Mouse (Mus musculus) kidney, embryonic 14.5 days (tissue): ENCODE data around the gene Prtn3. TPM values are rescaled to one million over a fixed set of nuclear protein-coding genes. Genes with fewer than 3 reads are reported as not detected.

Experiments
- ATAC-seq: fragments of 200-750 bp; cut with Nextera tagmentation; 2 replicates; pipeline ENCODE4 v1.8.0; 2017; ENCODE audit warnings: moderate number of reproducible peaks, mild to moderate bottlenecking, moderate TSS enrichment, moderate library complexity; ENCODE audit not compliant: low FRiP score, low TSS enrichment
- H3K27ac ChIP-seq: fragments of 300-500 bp; sonication (generic); 2 replicates; pipeline ENCODE4 v1.5.1; 2014; ENCODE audit warnings: low read depth, mild to moderate bottlenecking, low read length, moderate library complexity, mixed read lengths
- H3K27me3 ChIP-seq: fragments of 300-500 bp; sonication (generic); 2 replicates; pipeline ENCODE4 v1.6.1; 2014; ENCODE audit warnings: mild to moderate bottlenecking, low read length; ENCODE audit not compliant: control insufficient read depth, insufficient read depth
- H3K36me3 ChIP-seq: fragments of 300-500 bp; sonication (generic); 2 replicates; pipeline ENCODE4 v1.6.1; 2014; ENCODE audit warnings: low read length, mixed read lengths; ENCODE audit not compliant: control insufficient read depth, insufficient read depth
- H3K4me1 ChIP-seq: fragments of 300-500 bp; sonication (generic); 2 replicates; pipeline ENCODE4 v1.6.1; 2014; ENCODE audit warnings: low read length, mixed read lengths; ENCODE audit not compliant: control insufficient read depth, insufficient read depth
- H3K4me2 ChIP-seq: fragments of 300-500 bp; sonication (generic); replicated peaks from 2 replicates; pipeline ENCODE4 v1.6.1; 2014; ENCODE audit warnings: low read depth, mild to moderate bottlenecking, low read length
- H3K4me3 ChIP-seq: fragments of 300-500 bp; sonication (generic); 2 replicates; pipeline ENCODE4 v1.5.1; 2014; ENCODE audit warnings: mild to moderate bottlenecking, low read length
- H3K9ac ChIP-seq: fragments of 300-500 bp; sonication (generic); 2 replicates; pipeline ENCODE4 v1.6.1; 2014; ENCODE audit warnings: low read depth, mild to moderate bottlenecking, low read length, moderate library complexity
- H3K9me3 ChIP-seq: fragments of 300-500 bp; sonication (generic); 2 replicates; pipeline ENCODE4 v1.6.1; 2016; ENCODE audit warnings: low read length; ENCODE audit not compliant: control insufficient read depth
- WGBS: fragments of 180-500 bp; shearing (Covaris S2); extraction: QIAGEN DNeasy Blood & Tissue Kit; methylation state at CpG from one replicate; pipeline ENCODE4 v1.1.7; 2014; 5-methylcytosine and 5-hydroxymethylcytosine counted together
- polyA plus RNA-seq: library from polyadenylated mRNA; unstranded; fragments of >200 nt; fragmentation: Nextera tagmentation; extraction: Ambion mirVana; gene quantifications from 2 replicates; pipeline ENCODE4 v1.2.1, GENCODE M21; 2014

The Prtn3 gene
- polyA plus RNA-seq, 1 experiment from 2014 or later = 9.6 TPM

DNA sequence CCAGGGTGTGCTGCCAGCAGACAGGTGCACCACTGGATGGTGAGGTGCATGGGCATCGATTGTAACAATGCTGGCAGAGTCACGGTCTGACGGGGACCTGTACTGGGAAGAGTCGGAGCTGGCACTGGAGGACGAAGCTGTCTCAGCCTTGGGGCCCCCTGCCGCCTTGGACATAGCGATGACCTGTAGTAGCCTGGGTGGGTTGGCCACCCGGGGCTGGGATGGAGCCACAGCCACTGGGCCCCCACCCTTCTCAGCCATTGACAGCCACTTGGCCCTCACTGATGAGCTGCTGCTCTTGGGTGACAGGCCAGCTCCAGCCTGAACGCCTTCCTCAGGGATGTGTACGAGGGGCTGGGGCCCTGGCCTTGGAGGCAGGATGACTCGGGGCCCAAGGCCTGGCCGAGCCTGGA is 9.1 kb upstream of the Prtn3 start:
- no peak overlapping the region for H3K27ac ChIP-seq
- peaks cover 11% of the 10 kb centered on the region; the same call in 1 of the 2 replicates for H3K4me1 ChIP-seq
- H3K9ac ChIP-seq = no peak overlapping the region
- no peaks in the 10 kb centered on the region for H3K27me3 ChIP-seq
- H3K36me3 ChIP-seq = peaks cover 70% of the 10 kb centered on the region
- ATAC-seq = peak; percentile 29
- no peak overlapping the region for H3K4me3 ChIP-seq
- WGBS = 67% methylated on average over 12 of the region's 12 CpGs
- H3K9me3 ChIP-seq = no peaks in the 10 kb centered on the region
- H3K4me2 ChIP-seq = no peak overlapping the region

DNA sequence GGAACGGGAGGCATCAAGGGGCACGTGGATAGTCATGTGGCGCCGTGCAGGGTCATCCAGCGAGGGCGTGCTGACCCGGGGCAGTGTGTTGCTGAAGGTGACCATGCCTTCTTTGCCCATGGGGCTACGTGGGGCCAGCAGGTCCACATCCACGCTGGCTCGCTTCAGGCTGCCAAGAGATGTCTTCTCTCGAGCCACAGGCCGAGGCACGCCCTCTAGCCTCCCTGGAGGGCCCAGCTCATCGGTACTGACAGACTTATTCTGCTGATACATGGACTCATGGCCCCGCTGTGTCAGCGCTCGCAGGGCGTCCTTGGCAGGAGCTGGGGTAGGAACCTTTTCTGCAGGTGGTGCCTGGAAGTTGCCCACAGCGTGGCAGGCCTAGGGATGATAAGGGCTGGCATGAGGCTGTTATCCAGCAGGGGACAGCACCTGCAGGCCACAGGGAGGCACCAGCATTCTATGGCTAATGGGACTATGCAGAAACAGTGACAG is 8.4 kb upstream of the Prtn3 start:
- Histone ChIP-seq H3K27ac (no peak overlapping the region), H3K36me3 (peaks cover 68% of the 10 kb centered on the region)

DNA sequence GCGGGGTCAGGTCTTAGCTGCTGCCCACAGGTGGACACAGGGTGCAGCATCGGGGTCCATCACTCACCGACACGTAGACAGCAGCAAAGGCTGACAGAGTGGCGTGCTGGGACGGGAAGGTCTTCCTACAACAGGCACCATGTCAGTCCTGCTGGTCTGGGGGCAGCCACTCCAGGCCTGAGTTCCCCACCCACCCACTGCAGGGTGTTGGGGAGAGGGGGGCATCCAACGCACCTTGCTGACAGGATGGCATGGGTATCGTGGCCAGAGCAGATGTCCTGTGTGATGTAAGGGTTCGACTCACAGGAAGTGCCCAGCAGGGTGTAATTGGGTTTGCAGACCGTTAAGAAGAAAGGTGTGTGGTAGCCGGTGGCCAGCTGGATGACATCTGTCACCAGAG is 7.7 kb upstream of the Prtn3 start:
- H3K4me3 ChIP-seq = no peak overlapping the region
- H3K4me1 ChIP-seq = peaks cover under 1% of the 10 kb centered on the region; the same call in 1 of the 2 replicates
- H3K27me3 ChIP-seq = no peaks in the 10 kb centered on the region
- 68% methylated on average over 11 of the region's 11 CpGs for WGBS
- no peak for ATAC-seq
- H3K9me3 ChIP-seq = no peaks in the 10 kb centered on the region
- no peak overlapping the region for H3K27ac ChIP-seq
- peaks cover 67% of the 10 kb centered on the region for H3K36me3 ChIP-seq
- H3K4me2 ChIP-seq = no peak overlapping the region
- no peak overlapping the region for H3K9ac ChIP-seq

More for the DNA sequence above, 8.4 kb upstream of the Prtn3 start:
- Histone ChIP-seq H3K4me2 (no peak overlapping the region), H3K27me3 (no peaks in the 10 kb centered on the region), H3K9me3 (no peaks in the 10 kb centered on the region), H3K4me1 (peaks cover 8% of the 10 kb centered on the region; the same call in 1 of the 2 replicates), H3K4me3 (no peak overlapping the region), H3K9ac (no peak overlapping the region)
- WGBS = 72% methylated on average over 19 of the region's 19 CpGs
- ATAC-seq = 0 out of 2 replicates have a peak, but pooled peaks have one; percentile 4

DNA sequence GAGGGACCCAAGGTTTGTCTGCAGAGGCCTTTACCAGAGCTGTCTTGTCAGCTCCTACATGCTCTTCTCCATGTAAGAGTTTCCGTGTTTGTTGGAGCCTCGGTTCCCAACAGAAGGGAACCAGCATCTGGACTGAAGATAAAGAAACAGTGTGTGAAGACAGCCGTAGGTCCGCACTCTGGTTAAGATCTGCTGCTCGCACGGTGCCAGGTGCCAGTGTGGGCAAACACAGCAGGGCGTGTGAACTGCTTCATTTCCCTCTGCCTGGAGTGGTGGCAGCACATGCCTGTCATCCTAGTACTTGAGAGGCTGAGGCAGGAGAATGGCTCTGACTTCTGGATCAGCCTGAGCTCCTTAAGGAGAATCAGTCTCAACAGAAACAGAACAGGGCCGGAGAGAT is 2.4 kb upstream of the Prtn3 start:
- H3K4me3 ChIP-seq = no peak overlapping the region
- 94% methylated on average over 8 of the region's 8 CpGs for WGBS

DNA sequence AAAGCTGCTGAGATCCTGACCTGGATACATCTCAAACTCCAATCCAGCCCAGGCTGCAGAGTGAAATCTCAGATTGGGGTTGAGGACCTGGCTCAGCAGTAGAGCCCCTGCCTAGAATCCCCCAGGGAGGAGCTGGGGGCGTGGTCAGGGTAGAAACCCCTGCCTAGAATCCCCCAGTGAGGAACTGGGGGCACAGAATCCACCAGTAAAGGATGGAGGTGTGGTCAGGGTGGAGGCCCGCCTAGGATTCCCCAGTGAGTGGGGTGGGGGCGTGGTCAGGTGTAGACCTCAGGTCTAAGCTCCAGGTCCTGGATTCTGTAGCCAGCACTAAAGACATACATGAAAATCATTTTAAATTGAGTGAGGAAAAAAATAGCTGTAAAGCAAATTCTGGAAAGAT is 1.4 kb upstream of the Prtn3 start:
- 55% methylated on average over 3 of the region's 3 CpGs for WGBS
- Histone ChIP-seq H3K27me3 (no peaks in the 10 kb centered on the region), H3K36me3 (peaks cover 18% of the 10 kb centered on the region; the same call in 1 of the 2 replicates), H3K27ac (no peak overlapping the region), H3K4me3 (peak overlapping the region; percentile 70), H3K9ac (no peak overlapping the region), H3K9me3 (no peaks in the 10 kb centered on the region), H3K4me1 (peaks cover 15% of the 10 kb centered on the region), H3K4me2 (peak overlapping the region; percentile 79)
- no peak for ATAC-seq

More for the DNA sequence above, 2.4 kb upstream of the Prtn3 start:
- Histone ChIP-seq H3K36me3 (peaks cover 26% of the 10 kb centered on the region), H3K4me2 (no peak overlapping the region), H3K4me1 (peaks cover 10% of the 10 kb centered on the region), H3K27ac (no peak overlapping the region), H3K9me3 (no peaks in the 10 kb centered on the region), H3K9ac (no peak overlapping the region), H3K27me3 (no peaks in the 10 kb centered on the region)
- ATAC-seq = no peak

DNA sequence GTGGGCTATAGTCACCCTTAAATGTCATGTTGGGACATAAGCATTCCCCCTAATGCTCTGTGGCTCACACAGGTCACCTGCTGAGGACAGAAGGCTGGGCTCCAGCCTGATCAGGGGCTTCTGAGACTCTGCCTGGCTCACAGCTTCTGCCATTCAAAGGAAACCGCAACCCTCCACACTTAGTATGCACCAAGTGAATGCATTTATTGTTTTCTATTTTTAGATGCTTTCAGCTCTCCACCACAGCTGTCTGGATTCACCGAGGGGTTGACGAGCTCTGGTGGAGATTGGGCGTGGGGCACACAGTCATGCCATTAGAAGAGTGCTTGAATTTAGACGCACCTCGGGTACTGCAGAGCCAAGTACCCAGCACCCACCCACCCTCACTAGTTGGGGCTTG is 963 bp upstream of the Prtn3 start:
- Histone ChIP-seq H3K27ac (no peak overlapping the region), H3K27me3 (no peaks in the 10 kb centered on the region), H3K9me3 (no peaks in the 10 kb centered on the region), H3K4me1 (peaks cover 15% of the 10 kb centered on the region), H3K4me2 (peak overlapping the region; percentile 79), H3K4me3 (peak overlapping the region; percentile 70), H3K36me3 (peaks cover 18% of the 10 kb centered on the region; the same call in 1 of the 2 replicates), H3K9ac (peak overlapping the region; percentile 82)
- ATAC-seq = no peak
- WGBS = 9% methylated on average over 6 of the region's 6 CpGs

DNA sequence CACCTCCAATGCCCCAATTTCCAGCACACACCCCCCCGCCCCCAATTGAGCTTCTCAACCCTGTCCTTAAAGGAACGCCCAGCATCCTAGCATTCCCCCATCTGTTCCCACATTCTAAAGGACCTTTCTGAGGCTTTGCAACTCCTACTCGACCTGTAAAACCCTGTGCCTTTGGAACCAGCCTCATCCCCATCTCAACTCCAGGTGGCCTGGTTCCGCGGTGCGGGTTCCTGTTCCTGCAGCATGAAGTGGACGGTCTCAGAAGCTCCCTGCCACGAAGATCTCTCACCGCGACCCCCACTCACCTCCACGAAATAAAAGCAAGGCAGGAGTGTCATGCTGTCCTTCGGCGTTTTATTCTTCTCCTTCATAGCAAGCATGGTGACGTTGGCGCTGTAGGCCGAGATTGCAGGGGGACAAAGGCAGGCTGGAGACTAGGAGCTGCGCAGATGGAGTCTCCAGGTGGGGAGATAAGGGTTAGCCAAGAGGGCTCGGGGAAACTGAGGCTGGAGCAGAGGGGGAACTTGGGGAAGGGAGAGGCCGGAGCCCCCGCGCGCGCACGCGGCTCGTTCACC is 474 bp upstream of the Prtn3 start:
- Histone ChIP-seq H3K4me1 (peaks cover 15% of the 10 kb centered on the region), H3K4me2 (peak overlapping the region; percentile 79), H3K27ac (peak overlapping the region; percentile 66), H3K9ac (peak overlapping the region; percentile 82), H3K9me3 (no peaks in the 10 kb centered on the region), H3K36me3 (peaks cover 18% of the 10 kb centered on the region; the same call in 1 of the 2 replicates), H3K4me3 (peak overlapping the region; percentile 70), H3K27me3 (no peaks in the 10 kb centered on the region)
- ATAC-seq = peak; percentile 37
- 2% methylated on average over 26 of the region's 26 CpGs for WGBS

DNA sequence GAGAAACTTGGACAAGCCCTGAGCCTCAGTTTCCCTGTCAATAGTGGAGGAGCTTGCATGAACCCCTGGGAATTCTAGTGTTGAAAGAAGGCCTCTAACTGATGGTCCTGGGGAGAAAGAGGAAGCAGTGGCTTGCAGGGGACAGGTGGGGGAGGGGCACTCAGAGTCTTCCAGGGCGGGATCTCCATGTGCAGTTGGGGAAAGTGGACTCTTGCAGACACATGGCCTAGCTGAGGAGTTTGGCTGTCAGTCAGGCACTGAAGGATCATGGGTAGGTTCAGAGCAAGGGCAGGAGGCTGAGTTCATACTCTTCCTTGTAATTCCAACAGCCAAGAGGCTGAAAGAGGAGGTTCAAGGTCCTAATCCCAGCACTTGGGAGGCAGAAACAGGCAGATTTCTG is 2.9 kb downstream of the Prtn3 start:
- peaks cover 29% of the 10 kb centered on the region for H3K4me1 ChIP-seq
- no peak for ATAC-seq
- H3K4me2 ChIP-seq = no peak overlapping the region
- no peak overlapping the region for H3K9ac ChIP-seq
- H3K4me3 ChIP-seq = no peak overlapping the region
- H3K36me3 ChIP-seq = no peaks in the 10 kb centered on the region
- H3K9me3 ChIP-seq = no peaks in the 10 kb centered on the region
- H3K27ac ChIP-seq = no peak overlapping the region
- no peaks in the 10 kb centered on the region for H3K27me3 ChIP-seq
- WGBS = 63% methylated on average over 1 of the region's 1 CpGs

DNA sequence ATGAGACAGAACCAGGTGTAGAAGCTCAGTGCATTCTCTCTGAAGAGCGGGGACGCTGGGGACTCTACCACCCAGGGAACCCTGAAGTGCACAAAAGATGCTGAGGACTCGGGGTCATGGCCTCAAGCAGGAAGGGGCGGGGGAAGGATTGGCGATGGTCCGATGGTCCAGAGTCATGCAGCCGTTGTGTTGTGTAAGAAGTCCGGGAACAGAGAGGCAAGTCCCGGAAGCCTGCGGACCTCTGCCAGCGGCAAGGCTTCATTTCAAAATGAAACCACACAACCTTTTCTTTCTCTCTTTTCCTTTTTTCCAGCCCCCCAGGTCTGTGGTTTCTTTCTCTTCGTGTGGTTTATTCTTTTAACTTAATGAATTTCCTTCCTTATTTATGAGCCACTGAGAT is 3.5 kb downstream of the Prtn3 start:
- no peak for ATAC-seq
- no peak overlapping the region for H3K9ac ChIP-seq
- H3K9me3 ChIP-seq = no peaks in the 10 kb centered on the region
- no peak overlapping the region for H3K27ac ChIP-seq
- no peak overlapping the region for H3K4me2 ChIP-seq
- 55% methylated on average over 12 of the region's 12 CpGs for WGBS
- H3K36me3 ChIP-seq = no peaks in the 10 kb centered on the region
- no peaks in the 10 kb centered on the region for H3K27me3 ChIP-seq
- H3K4me3 ChIP-seq = no peak overlapping the region
- peaks cover 31% of the 10 kb centered on the region for H3K4me1 ChIP-seq
